Mouse (Mus musculus) erythroblast, embryonic 14.5 days (primary cell): ENCODE measurements around the gene Arhgap23. TPM values are rescaled to one million over a fixed set of nuclear protein-coding genes. Genes with fewer than 3 reads are reported as not detected.

Experiments
- H3K27me3 ChIP-seq: 2 replicates; pipeline ENCODE4 v1.6.1; 2012; ENCODE audit warnings: inconsistent platforms; ENCODE audit not compliant: control insufficient read depth
- H3K36me3 ChIP-seq: 2 replicates; pipeline ENCODE4 v1.6.1; 2012; ENCODE audit warnings: mild to moderate bottlenecking, inconsistent platforms; ENCODE audit not compliant: control insufficient read depth
- H3K4me1 ChIP-seq: 2 replicates; pipeline ENCODE4 v1.6.1; 2012; ENCODE audit warnings: inconsistent platforms; ENCODE audit not compliant: control insufficient read depth
- H3K4me3 ChIP-seq: replicated peaks from 2 replicates; pipeline ENCODE3; 2012; ENCODE audit warnings: moderate library complexity, mild to moderate bottlenecking, inconsistent platforms
- H3K9me3 ChIP-seq: 2 replicates; pipeline ENCODE4 v1.6.1; 2012; ENCODE audit warnings: low read length, inconsistent platforms, mixed read lengths; ENCODE audit not compliant: control insufficient read depth
- GATA1 ChIP-seq: IDR thresholded peaks from 2 replicates; pipeline ENCODE4 v1.6.1; 2012; ENCODE audit warnings: low read length, inconsistent platforms, mixed read lengths
- TAL1 ChIP-seq: IDR thresholded peaks from 3 replicates; pipeline ENCODE4 v1.6.1; 2012; ENCODE audit warnings: low read length, inconsistent platforms, mixed read lengths
- polyA plus RNA-seq: library from polyadenylated mRNA; stranded (reverse); fragments of >175 nt; gene quantifications from 2 replicates; pipeline ENCODE4 v1.2.3, GENCODE M21; 2012

The Arhgap23 gene
- polyA plus RNA-seq, 1 experiment = 30.6 TPM

GRCm38 (mm10) chr11:97530961-97531360, 115.6 kb downstream of the Arhgap23 start:
- Histone ChIP-seq H3K27me3 (peaks cover 82% of the 10 kb centered on the region), H3K9me3 (peaks cover 6% of the 10 kb centered on the region; the same call in 1 of the 2 replicates)

GRCm38 (mm10) chr11:97531381-97532260, 116.3 kb downstream of the Arhgap23 start:
- Histone ChIP-seq H3K4me3 (peak overlapping the region; percentile 65), H3K4me1 (peaks cover 22% of the 10 kb centered on the region), H3K36me3 (no peaks in the 10 kb centered on the region), H3K27me3 (peaks cover 83% of the 10 kb centered on the region), H3K9me3 (peaks cover 8% of the 10 kb centered on the region; the same call in 1 of the 2 replicates)
- TF ChIP-seq TAL1 (no peak), GATA1 (no peak)

More at GRCm38 (mm10) chr11:97530961-97531360, 115.6 kb downstream of the Arhgap23 start:
- no peaks in the 10 kb centered on the region for H3K36me3 ChIP-seq
- H3K4me1 ChIP-seq = peaks cover 22% of the 10 kb centered on the region
- TF ChIP-seq GATA1 = no peak
- no peak for TF ChIP-seq TAL1
- H3K4me3 ChIP-seq = no peak overlapping the region

- peaks cover 8% of the 10 kb centered on the region; the same call in 1 of the 2 replicates for H3K9me3 ChIP-seq
- no peaks in the 10 kb centered on the region for H3K36me3 ChIP-seq
- no peak for TF ChIP-seq TAL1
- TF ChIP-seq GATA1 = peak; percentile 21; the same call in 1 of the 2 replicates
- peaks cover 89% of the 10 kb centered on the region for H3K27me3 ChIP-seq
- peaks cover 22% of the 10 kb centered on the region for H3K4me1 ChIP-seq
- H3K4me3 ChIP-seq = peak overlapping the region; percentile 65
Observed at GRCm38 (mm10) chr11:97532354-97532753, 117.0 kb downstream of the Arhgap23 start.

GRCm38 (mm10) chr11:97532950-97533582, 117.7 kb downstream of the Arhgap23 start:
- H3K4me1 ChIP-seq = peaks cover 22% of the 10 kb centered on the region
- H3K36me3 ChIP-seq = no peaks in the 10 kb centered on the region
- H3K9me3 ChIP-seq = peaks cover 8% of the 10 kb centered on the region; the same call in 1 of the 2 replicates
- peaks cover 94% of the 10 kb centered on the region for H3K27me3 ChIP-seq
- H3K4me3 ChIP-seq = no peak overlapping the region
- TF ChIP-seq GATA1 (no peak), TAL1 (no peak)

- Histone ChIP-seq H3K4me3 (no peak overlapping the region), H3K36me3 (no peaks in the 10 kb centered on the region), H3K4me1 (peaks cover 22% of the 10 kb centered on the region), H3K27me3 (peaks cover 95% of the 10 kb centered on the region), H3K9me3 (peaks cover 8% of the 10 kb centered on the region; the same call in 1 of the 2 replicates)
- no peak for TF ChIP-seq TAL1
Observed at GRCm38 (mm10) chr11:97533653-97534052, 118.3 kb downstream of the Arhgap23 start.

- Histone ChIP-seq H3K9me3 (peaks cover 8% of the 10 kb centered on the region; the same call in 1 of the 2 replicates), H3K36me3 (no peaks in the 10 kb centered on the region), H3K4me3 (no peak overlapping the region), H3K27me3 (peaks cover 97% of the 10 kb centered on the region), H3K4me1 (peaks cover 22% of the 10 kb centered on the region)
- TF ChIP-seq TAL1 = no peak
- TF ChIP-seq GATA1 = no peak
Observed at GRCm38 (mm10) chr11:97534442-97535307, 119.3 kb downstream of the Arhgap23 start.

GRCm38 (mm10) chr11:97535308-97535630, 119.9 kb downstream of the Arhgap23 start:
- H3K36me3 ChIP-seq = no peaks in the 10 kb centered on the region
- H3K9me3 ChIP-seq = peaks cover 8% of the 10 kb centered on the region; the same call in 1 of the 2 replicates
- peaks cover 22% of the 10 kb centered on the region for H3K4me1 ChIP-seq
- peaks cover 92% of the 10 kb centered on the region for H3K27me3 ChIP-seq
- TF ChIP-seq TAL1 = no peak
- no peak for TF ChIP-seq GATA1
- no peak overlapping the region for H3K4me3 ChIP-seq

GRCm38 (mm10) chr11:97535660-97536059, 120.3 kb downstream of the Arhgap23 start:
- no peak for TF ChIP-seq TAL1
- TF ChIP-seq GATA1 = no peak
- Histone ChIP-seq H3K4me1 (peaks cover 22% of the 10 kb centered on the region), H3K9me3 (peaks cover 8% of the 10 kb centered on the region; the same call in 1 of the 2 replicates), H3K27me3 (peaks cover 91% of the 10 kb centered on the region), H3K36me3 (no peaks in the 10 kb centered on the region), H3K4me3 (no peak overlapping the region)
